21 mouse cellular contexts compared by ENCODE assay signal in genomic region chr14:23923356-23923755, GRCm38 (mm10).
"Had no signal": no experiment of that assay in that cellular context is flagged by ENCODE, and none has a peak within 500 bp of the region (broad histone marks: within the 10 kb centered on the region; RNA-seq: fewer than 3 reads in every experiment).

No protein-coding gene starts in this region.

- H3K9ac ChIP-seq: limb, embryonic 12.5 days; limb, embryonic 15.5 days; liver, embryonic 14.5 days; liver, postnatal 0 days; lung, embryonic 14.5 days; midbrain, embryonic 13.5 days; neural tube, embryonic 13.5 days had no signal

- H3K9me3 ChIP-seq: limb, embryonic 12.5 days; limb, embryonic 15.5 days; midbrain, embryonic 13.5 days; neural tube, embryonic 13.5 days had no signal

- H3K4me2 ChIP-seq: limb, embryonic 12.5 days; limb, embryonic 15.5 days; liver, embryonic 11.5 days; lung, embryonic 14.5 days; midbrain, embryonic 13.5 days; neural tube, embryonic 13.5 days had no signal

- H3K27me3 ChIP-seq: limb, embryonic 12.5 days; limb, embryonic 15.5 days; midbrain, embryonic 13.5 days; neural tube, embryonic 13.5 days had no signal

- H3K4me1 ChIP-seq: limb, embryonic 12.5 days; limb, embryonic 15.5 days; midbrain, embryonic 13.5 days; neural tube, embryonic 13.5 days had no signal

- H3K27ac ChIP-seq: layer of hippocampus, adult 2 months; limb, embryonic 12.5 days; limb, embryonic 15.5 days; liver, embryonic 14.5 days; macrophage; midbrain, embryonic 13.5 days; neural tube, embryonic 13.5 days; stomach, postnatal 0 days had no signal

- DNase-seq: kidney, adult 18-20 months; kidney, adult 9 months; kidney, postnatal 14 days; kidney, postnatal 4 days; layer of hippocampus, adult 9-11 months; liver, postnatal 0 days; lung, embryonic 14.5 days; retina, postnatal 1 day; right cerebral cortex, postnatal 4 days; thymus, postnatal 25 days had no signal

- H3K4me3 ChIP-seq: layer of hippocampus, adult 2 months; limb, embryonic 12.5 days; limb, embryonic 15.5 days; midbrain, embryonic 13.5 days; myocyte; neural tube, embryonic 13.5 days had no signal

- ATAC-seq: liver, postnatal 0 days; lung, postnatal 0 days; midbrain, embryonic 13.5 days had no signal

- H3K36me3 ChIP-seq: limb, embryonic 12.5 days; limb, embryonic 15.5 days; midbrain, embryonic 13.5 days; neural tube, embryonic 13.5 days had no signal
